Mouse (Mus musculus) heart, embryonic 10.5 days (tissue): ENCODE results near the gene Myh14. TPM values are rescaled to one million over a fixed set of nuclear protein-coding genes. Genes with fewer than 3 reads are reported as not detected.

Experiments
- DNase-seq: peaks from one replicate; pipeline ENCODE4 v3.0.0-alpha.2; 2017; ENCODE audit warnings: low spot score
- H3K27ac ChIP-seq: fragments of 300-500 bp; sonication (generic); 2 replicates; pipeline ENCODE4 v1.5.1; 2016; ENCODE audit warnings: mild to moderate bottlenecking
- H3K27me3 ChIP-seq: fragments of 300-500 bp; sonication (generic); 2 replicates; pipeline ENCODE4 v1.6.1; 2016; ENCODE audit warnings: mild to moderate bottlenecking; ENCODE audit not compliant: poor library complexity, insufficient read depth, severe bottlenecking
- H3K36me3 ChIP-seq: fragments of 300-500 bp; sonication (generic); 2 replicates; pipeline ENCODE4 v1.6.1; 2016; ENCODE audit warnings: mild to moderate bottlenecking, moderate library complexity
- H3K4me1 ChIP-seq: fragments of 300-500 bp; sonication (generic); 2 replicates; pipeline ENCODE4 v1.6.1; 2016; ENCODE audit warnings: mild to moderate bottlenecking
- H3K4me3 ChIP-seq: fragments of 300-500 bp; sonication (generic); 2 replicates; pipeline ENCODE4 v1.5.1; 2016; ENCODE audit warnings: mild to moderate bottlenecking, moderate library complexity
- H3K9me3 ChIP-seq: fragments of 300-500 bp; sonication (generic); 2 replicates; pipeline ENCODE4 v1.6.1; 2016; ENCODE audit warnings: mild to moderate bottlenecking, moderate library complexity
- WGBS: fragments of 180-500 bp; shearing (Covaris S2); methylation state at CpG from one replicate; pipeline ENCODE4 v1.1.7; 2016; 5-methylcytosine and 5-hydroxymethylcytosine counted together
- polyA plus RNA-seq: library from polyadenylated mRNA; unstranded; fragments of >200 nt; fragmentation: Nextera tagmentation; extraction: Ambion mirVana; gene quantifications from 2 replicates; pipeline ENCODE4 v1.2.1, GENCODE M21; 2016

Gene Myh14
- polyA plus RNA-seq, 1 experiment from 2014 or later, result 2.4 TPM

DNA sequence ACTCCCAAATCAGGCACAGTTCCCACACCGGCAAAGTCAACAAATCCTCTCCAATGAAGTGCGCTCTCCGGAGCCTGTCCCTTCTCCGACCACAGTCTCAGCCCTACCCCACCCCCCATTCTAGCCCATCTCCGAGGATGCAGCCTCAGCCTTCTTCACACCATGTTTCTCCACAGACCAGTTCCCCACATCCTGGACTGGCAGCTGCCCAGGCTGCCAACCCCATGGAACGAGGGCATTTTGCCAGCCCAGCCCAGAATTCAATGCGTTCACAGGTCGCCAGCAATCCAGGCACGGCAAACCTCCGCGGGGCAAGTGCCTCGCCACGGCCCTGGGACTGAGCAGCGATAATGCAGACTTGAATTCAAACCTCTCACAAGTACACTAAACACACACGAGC, 24.7 kb downstream of the Myh14 start:
- H3K9me3 ChIP-seq, result no peaks in the 10 kb centered on the region
- H3K27ac ChIP-seq, result no peak overlapping the region
- WGBS, result 23% methylated on average over 15 of the region's 15 CpGs
- 0 out of 2 replicates have a peak, but pooled peaks cover 2% of the 10 kb centered on the region for H3K4me1 ChIP-seq
- no peaks in the 10 kb centered on the region for H3K36me3 ChIP-seq
- peaks cover 48% of the 10 kb centered on the region for H3K27me3 ChIP-seq
- DNase-seq, result no peak
- no peak overlapping the region for H3K4me3 ChIP-seq

DNA sequence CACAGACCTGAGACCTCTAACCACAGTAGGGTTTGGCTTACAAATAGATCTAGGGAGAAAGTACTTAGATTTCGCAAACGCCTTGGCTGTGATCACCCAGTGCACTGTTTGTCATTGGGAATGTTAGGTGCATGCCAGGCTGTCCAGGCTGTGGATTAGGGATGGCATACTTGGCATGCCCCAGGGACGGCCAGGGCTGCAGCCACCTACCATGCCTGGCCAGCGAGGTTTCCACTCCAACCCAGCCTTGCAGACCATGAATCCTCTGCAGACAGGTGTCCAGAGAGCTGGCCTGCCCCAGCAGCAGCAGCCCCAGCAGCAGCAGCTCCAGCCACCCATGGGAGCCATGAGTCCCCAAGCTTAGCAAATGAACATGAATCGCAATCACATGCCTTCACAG, 25.4 kb downstream of the Myh14 start:
- H3K27ac ChIP-seq, result no peak overlapping the region
- H3K4me1 ChIP-seq, result 0 out of 2 replicates have a peak, but pooled peaks cover 6% of the 10 kb centered on the region
- H3K4me3 ChIP-seq, result no peak overlapping the region
- H3K9me3 ChIP-seq, result no peaks in the 10 kb centered on the region
- no peak for DNase-seq
- no peaks in the 10 kb centered on the region for H3K36me3 ChIP-seq
- WGBS, result 66% methylated on average over 5 of the region's 5 CpGs
- H3K27me3 ChIP-seq, result peaks cover 55% of the 10 kb centered on the region

DNA sequence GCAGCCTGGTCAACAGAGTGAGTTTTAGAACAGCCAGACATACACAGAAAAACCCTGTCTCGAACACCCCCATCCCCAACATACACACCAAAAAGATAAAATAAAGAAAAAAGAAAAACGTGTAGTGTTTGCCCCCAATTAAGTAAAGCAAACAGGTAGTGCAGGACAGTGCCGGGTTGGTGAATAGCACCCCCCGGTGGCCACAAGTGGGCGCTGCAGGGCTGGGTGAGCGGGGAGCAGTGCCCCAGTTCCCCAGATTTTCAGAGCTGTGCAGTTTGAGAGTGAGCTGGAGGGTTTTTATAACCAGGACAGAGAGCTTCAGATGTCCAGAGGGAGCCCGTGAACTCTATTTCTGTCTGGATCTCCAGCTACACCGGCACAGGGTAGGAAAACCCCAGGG, 28.8 kb downstream of the Myh14 start:
- peaks cover 88% of the 10 kb centered on the region for H3K27me3 ChIP-seq
- DNase-seq, result no peak
- WGBS, result 25% methylated on average over 8 of the region's 8 CpGs

DNA sequence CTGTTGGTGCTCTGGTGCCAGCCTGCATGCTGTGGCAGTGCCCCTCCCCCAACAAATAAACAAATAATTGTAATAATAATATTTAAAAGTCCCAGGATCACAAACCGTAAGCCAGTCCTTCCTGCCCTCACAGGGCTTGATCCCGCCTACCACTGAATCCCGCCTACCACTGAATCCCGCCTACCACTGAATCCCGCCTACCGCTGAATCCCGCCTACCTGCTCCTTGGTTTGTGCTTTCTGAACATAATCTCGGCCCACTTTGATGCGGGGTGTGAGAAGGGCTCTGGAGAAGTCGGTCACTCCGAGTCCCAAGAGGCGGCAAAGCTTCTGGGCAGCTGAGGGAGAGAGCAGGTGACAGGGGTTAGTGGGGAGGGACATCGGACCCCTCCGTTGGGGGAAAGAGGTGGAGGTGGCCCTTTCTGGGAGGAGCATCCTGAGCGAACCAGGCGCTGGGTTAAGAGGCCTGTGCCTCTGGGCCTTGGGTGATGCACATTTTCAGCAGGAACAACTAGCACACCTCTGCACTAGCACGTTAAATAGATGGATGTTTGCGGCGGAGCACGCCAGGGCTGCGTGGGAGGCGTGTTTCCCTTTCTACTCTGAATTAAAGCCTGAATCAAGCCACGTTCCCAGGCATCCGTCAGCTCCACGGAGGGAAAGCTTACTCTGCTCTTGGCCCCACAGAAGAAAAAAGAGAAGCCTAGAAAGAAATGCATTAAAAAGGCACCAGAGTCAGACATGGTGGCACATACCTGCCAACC, 29.6 kb downstream of the Myh14 start:
- Histone ChIP-seq H3K4me3 (peak overlapping the region; percentile 4; the same call in 1 of the 2 replicates), H3K36me3 (no peaks in the 10 kb centered on the region), H3K27me3 (peaks cover 87% of the 10 kb centered on the region), H3K9me3 (no peaks in the 10 kb centered on the region), H3K4me1 (peaks cover 13% of the 10 kb centered on the region; the same call in 1 of the 2 replicates), H3K27ac (no peak overlapping the region)
- DNase-seq, result no peak
- 20% methylated on average over 25 of the region's 25 CpGs for WGBS

More for the DNA sequence above, 28.8 kb downstream of the Myh14 start:
- H3K4me3 ChIP-seq, result no peak overlapping the region
- H3K9me3 ChIP-seq, result no peaks in the 10 kb centered on the region
- H3K36me3 ChIP-seq, result no peaks in the 10 kb centered on the region
- peaks cover 13% of the 10 kb centered on the region; the same call in 1 of the 2 replicates for H3K4me1 ChIP-seq
- no peak overlapping the region for H3K27ac ChIP-seq

DNA sequence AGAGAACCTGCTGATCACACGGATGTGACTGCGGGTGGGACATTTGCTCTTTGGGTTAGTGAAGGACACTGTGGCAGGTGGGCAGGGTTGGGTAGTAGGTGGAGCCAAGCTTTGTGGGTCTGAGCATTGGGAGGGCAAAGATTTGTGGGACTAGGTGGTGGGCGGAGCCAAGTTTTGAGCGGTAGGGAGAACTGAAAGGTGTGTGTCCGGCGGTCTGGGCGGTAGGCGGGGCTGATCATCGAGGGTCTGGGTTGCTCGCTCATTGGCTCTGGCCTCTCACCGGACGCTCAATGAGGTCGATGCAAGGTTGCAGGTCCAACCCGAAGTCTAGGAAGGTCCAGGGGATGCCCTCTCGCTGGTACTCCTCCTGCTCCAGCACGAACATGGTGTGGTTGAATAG, 32.0 kb downstream of the Myh14 start:
- Histone ChIP-seq H3K27me3 (peaks cover 82% of the 10 kb centered on the region), H3K4me1 (peaks cover 13% of the 10 kb centered on the region; the same call in 1 of the 2 replicates), H3K9me3 (no peaks in the 10 kb centered on the region), H3K4me3 (peak overlapping the region; percentile 20; the same call in 1 of the 2 replicates), H3K36me3 (no peaks in the 10 kb centered on the region), H3K27ac (no peak overlapping the region)
- no peak for DNase-seq
- WGBS, result 2% methylated on average over 16 of the region's 16 CpGs

DNA sequence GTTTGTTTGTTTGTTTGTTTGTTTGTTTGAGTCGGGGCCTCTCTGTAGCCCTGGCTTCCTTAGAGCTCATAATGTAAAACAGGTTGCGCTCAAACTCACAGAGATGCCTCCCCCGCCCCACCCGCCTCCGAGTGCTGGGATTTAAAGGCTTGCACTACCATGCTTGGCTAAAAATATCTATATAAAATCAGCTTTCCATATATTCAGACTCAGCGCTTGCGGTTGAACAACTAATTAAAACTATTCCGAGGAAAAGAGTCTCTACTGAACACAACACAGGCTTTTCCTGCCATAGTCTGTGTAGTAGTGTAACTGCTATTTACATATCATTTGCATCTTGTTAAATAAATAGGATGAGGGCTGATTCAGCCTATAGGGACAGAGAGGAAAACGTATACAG, 34.0 kb downstream of the Myh14 start:
- H3K4me3 ChIP-seq, result no peak overlapping the region
- 78% methylated on average over 9 of the region's 9 CpGs for WGBS
- DNase-seq, result no peak

DNA sequence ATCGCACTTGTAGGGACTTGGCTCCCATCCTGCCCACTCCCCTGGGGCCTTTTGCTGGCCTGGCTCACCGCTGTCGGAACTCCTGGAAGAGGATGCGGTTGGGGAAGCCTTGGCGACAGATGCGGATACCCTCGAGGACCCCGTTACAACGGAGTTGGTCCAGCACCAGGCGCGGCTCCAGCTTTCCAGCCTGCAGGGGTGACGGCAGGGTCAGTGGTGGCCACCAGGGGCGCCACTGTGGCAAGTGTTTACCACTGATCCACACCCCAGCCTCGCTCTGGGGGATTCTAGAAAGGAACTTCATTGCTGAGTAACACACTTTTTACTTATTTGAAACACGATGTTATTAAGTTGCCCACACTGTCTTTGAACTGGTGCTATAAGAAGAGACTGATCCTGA, 37.2 kb downstream of the Myh14 start:
- DNase-seq, result no peak
- H3K27me3 ChIP-seq, result peaks cover 81% of the 10 kb centered on the region
- 15% methylated on average over 15 of the region's 15 CpGs for WGBS

More for the DNA sequence above, 34.0 kb downstream of the Myh14 start:
- no peak overlapping the region for H3K27ac ChIP-seq
- H3K4me1 ChIP-seq, result peaks cover 13% of the 10 kb centered on the region; the same call in 1 of the 2 replicates
- H3K36me3 ChIP-seq, result no peaks in the 10 kb centered on the region
- no peaks in the 10 kb centered on the region for H3K9me3 ChIP-seq
- H3K27me3 ChIP-seq, result peaks cover 84% of the 10 kb centered on the region

DNA sequence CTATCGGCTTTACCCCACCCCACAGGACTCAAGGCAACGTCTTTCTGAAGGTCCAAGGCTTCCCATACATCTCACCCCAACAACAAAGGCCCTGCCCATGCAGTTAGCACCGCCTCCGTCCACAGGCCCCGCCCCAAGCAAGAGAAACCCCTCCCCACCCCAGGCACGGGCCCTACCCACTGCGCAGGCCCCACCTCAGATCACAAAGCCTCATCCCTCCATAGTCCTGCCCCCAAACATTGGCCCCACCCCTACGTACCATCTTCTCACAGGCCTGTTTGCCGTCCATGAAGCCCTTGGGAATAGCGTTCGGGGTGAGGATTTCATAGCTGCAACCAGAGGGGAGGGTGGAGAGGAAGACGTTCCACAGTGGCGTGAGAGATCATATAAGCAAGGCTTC, 38.0 kb downstream of the Myh14 start:
- H3K9me3 ChIP-seq, result no peaks in the 10 kb centered on the region
- H3K36me3 ChIP-seq, result no peaks in the 10 kb centered on the region
- no peak overlapping the region for H3K4me3 ChIP-seq
- H3K4me1 ChIP-seq, result no peaks in the 10 kb centered on the region
- peaks cover 77% of the 10 kb centered on the region for H3K27me3 ChIP-seq
- H3K27ac ChIP-seq, result no peak overlapping the region
- WGBS, result 24% methylated on average over 13 of the region's 13 CpGs
- DNase-seq, result no peak

More for the DNA sequence above, 37.2 kb downstream of the Myh14 start:
- no peaks in the 10 kb centered on the region for H3K36me3 ChIP-seq
- no peak overlapping the region for H3K27ac ChIP-seq
- no peaks in the 10 kb centered on the region; the same call in 1 of the 2 replicates for H3K4me1 ChIP-seq
- H3K4me3 ChIP-seq, result no peak overlapping the region
- H3K9me3 ChIP-seq, result no peaks in the 10 kb centered on the region

DNA sequence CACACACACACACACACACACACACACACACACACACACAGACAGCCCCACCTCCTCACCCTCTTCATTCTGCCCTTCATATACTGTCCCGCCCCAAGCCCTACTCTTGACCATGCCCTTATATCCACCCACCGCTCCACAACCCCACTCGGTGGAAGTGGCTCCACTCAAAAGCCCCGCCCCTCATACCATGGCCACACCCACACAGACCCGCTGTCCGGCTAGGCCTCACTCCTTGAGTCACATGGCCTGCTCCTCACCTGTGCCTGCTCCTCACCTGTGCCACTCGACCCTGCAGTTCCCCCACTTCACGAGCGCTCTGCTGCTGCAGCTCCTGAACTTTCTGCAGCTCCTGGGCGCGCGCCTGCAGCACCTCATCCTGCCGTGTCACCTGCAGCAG, 40.2 kb downstream of the Myh14 start:
- DNase-seq, result no peak
- WGBS, result 70% methylated on average over 13 of the region's 13 CpGs
- H3K27me3 ChIP-seq, result peaks cover 74% of the 10 kb centered on the region

DNA sequence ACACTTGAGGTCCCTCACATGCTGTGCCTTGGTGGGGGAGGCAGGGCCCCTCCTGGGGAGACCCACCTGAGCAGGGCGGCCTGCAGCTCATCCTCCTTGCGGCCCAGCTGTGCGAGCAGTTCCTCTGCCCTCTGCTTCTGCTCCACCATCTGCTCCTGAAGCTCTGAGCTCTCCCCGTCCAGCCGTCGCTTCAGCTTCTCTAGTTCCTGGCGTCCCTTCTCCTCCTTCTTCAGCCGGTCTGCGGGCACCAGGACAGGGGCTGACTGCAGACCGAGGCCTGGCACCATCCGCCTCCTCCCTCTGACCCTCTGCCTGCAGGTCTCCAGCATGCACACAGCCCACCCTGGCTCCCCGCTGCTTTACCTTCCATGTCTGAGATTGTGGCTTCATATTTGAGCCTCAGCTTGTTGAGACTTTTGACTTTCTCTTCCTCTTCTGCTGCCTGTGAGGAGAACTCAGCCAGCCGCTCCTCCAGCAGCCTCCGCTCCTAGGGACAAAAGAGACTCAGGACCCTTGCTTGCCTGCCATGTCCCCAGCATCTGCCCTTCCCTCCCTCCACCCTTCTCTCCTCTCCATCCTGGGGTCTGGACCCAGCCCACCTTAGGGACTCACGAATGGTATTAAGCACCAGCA, 42.1 kb downstream of the Myh14 start:
- Histone ChIP-seq H3K4me1 (no peaks in the 10 kb centered on the region), H3K36me3 (no peaks in the 10 kb centered on the region), H3K27ac (no peak overlapping the region), H3K9me3 (no peaks in the 10 kb centered on the region), H3K4me3 (no peak overlapping the region), H3K27me3 (peaks cover 67% of the 10 kb centered on the region)
- DNase-seq, result no peak
- 82% methylated on average over 15 of the region's 15 CpGs for WGBS

More for the DNA sequence above, 40.2 kb downstream of the Myh14 start:
- Histone ChIP-seq H3K27ac (no peak overlapping the region), H3K4me1 (no peaks in the 10 kb centered on the region), H3K36me3 (no peaks in the 10 kb centered on the region), H3K4me3 (no peak overlapping the region), H3K9me3 (no peaks in the 10 kb centered on the region)

DNA sequence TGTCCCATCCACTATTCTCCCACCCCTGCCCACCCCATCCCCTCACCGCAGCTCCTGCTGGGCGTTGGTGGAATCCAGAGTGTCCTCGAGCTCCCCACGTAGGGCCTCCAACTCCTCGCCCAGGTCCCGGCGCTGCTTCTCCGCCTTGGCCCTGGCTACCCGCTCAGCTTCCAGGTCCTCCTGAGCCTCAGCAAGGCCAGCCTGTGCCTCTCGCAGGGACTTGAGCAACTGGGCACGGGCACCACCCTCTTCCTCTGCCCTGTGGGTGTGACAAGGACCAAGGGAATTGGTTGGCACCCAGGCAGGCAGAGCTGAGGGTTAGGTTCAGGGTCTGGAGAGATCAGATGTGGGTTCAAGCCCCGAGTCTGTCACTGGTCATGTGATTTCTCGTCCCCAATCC, 43.7 kb downstream of the Myh14 start:
- Histone ChIP-seq H3K27ac (no peak overlapping the region), H3K9me3 (no peaks in the 10 kb centered on the region), H3K4me3 (no peak overlapping the region), H3K36me3 (no peaks in the 10 kb centered on the region), H3K4me1 (no peaks in the 10 kb centered on the region), H3K27me3 (peaks cover 57% of the 10 kb centered on the region)
- no peak for DNase-seq
- WGBS, result 81% methylated on average over 13 of the region's 13 CpGs

DNA sequence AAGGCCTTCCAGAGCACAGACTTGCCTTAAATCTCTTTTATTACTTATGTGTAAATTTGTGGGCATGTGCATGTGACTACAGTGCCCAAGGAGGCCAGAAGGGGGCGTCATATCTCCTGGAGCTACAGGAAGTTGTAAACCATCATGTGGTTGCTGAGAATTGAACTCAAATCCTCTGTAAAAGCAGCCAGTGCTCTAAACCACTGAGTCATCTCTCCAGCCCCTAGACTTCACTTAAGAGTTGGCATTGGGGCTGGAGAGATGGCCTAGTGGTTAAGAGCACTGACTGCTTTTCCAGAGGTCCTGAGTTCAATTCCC, 44.6 kb downstream of the Myh14 start:
- 45% methylated on average over 1 of the region's 1 CpGs for WGBS
- H3K9me3 ChIP-seq, result no peaks in the 10 kb centered on the region
- H3K36me3 ChIP-seq, result no peaks in the 10 kb centered on the region
- H3K27me3 ChIP-seq, result peaks cover 48% of the 10 kb centered on the region
- no peak overlapping the region for H3K27ac ChIP-seq
- no peaks in the 10 kb centered on the region for H3K4me1 ChIP-seq
- no peak overlapping the region for H3K4me3 ChIP-seq
- no peak for DNase-seq

DNA sequence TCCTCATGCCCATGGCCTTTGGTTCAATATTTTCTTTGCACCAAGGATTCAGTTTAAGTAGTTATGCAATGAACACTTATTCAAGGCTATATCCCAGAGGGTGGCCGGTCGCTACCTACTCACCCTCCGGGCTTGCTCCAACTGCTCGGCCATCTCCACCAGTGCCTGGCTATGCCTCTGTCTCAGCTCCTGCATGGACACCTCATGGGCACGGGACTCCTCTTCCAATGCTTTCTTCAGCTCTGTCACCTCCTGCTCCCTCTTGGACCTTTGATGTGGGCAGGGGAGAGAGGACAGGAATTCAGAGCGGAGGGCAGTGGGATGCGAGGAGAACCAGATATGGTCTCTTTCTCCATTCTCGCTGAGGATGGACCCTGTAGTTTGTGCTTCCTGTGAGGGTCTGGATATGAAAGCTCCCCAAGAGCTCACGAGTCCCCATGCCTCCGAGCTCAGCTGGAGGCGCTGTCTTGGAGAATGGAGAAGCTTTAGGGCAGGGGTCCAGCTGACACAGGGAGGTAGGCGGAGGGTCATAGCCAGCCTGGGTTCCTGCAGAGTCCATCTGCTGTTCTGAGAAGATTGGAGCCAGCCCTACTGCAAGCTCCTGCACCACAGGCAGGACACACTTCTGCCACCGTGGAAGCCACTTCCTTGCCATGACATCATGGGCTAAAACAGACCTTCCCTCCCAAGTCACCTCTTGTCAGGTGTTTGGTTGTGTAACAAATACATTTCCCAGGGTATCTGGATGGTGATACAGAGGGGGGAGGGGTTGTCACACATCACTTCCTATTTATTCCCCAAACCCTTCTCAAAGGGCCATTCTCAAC, 45.2 kb downstream of the Myh14 start:
- 81% methylated on average over 13 of the region's 13 CpGs for WGBS

More for the DNA sequence above, 45.2 kb downstream of the Myh14 start:
- peaks cover 46% of the 10 kb centered on the region for H3K27me3 ChIP-seq
- no peaks in the 10 kb centered on the region for H3K4me1 ChIP-seq
- H3K4me3 ChIP-seq, result no peak overlapping the region
- H3K36me3 ChIP-seq, result no peaks in the 10 kb centered on the region
- no peak overlapping the region for H3K27ac ChIP-seq
- DNase-seq, result no peak
- no peaks in the 10 kb centered on the region for H3K9me3 ChIP-seq
